Mouse (Mus musculus): ENCODE results near the gene Ccdc88a.

Gene Ccdc88a

GRCm38 (mm10) chr11:29373396-29374273 lies at the start of gene Ccdc88a:
Gene Ccdc88a (plus strand): TSS chr11:29373658.
- DNase-seq, result peak; percentile 88 to 90

GRCm38 (mm10) chr11:29335505-29335904 lies 38.0 kb upstream of the Ccdc88a start:
- DNase-seq, result no peak

- DNase-seq, result no peak
Observed at GRCm38 (mm10) chr11:29341259-29341658, 32.2 kb upstream of the Ccdc88a start.

GRCm38 (mm10) chr11:29344891-29345657 lies 28.4 kb upstream of the Ccdc88a start:
- DNase-seq, result no peak

GRCm38 (mm10) chr11:29345673-29346286 lies 27.7 kb upstream of the Ccdc88a start:
- DNase-seq, result no peak

- no peak for DNase-seq
Observed at GRCm38 (mm10) chr11:29350891-29351290, 22.6 kb upstream of the Ccdc88a start.

GRCm38 (mm10) chr11:29352214-29352613 lies 21.2 kb upstream of the Ccdc88a start:
- DNase-seq, result no peak

GRCm38 (mm10) chr11:29368161-29368560 lies 5.3 kb upstream of the Ccdc88a start:
- no peak for DNase-seq

GRCm38 (mm10) chr11:29373050-29373395 lies 435 bp upstream of the Ccdc88a start:
- DNase-seq, result no peak

- DNase-seq, result no peak
Observed at GRCm38 (mm10) chr11:29374274-29374656, 807 bp downstream of the Ccdc88a start.

GRCm38 (mm10) chr11:29376635-29377034 lies 3.2 kb downstream of the Ccdc88a start:
- DNase-seq, result no peak

- DNase-seq, result no peak
Observed at GRCm38 (mm10) chr11:29378751-29379150, 5.3 kb downstream of the Ccdc88a start.

GRCm38 (mm10) chr11:29383493-29383892 lies 10.0 kb downstream of the Ccdc88a start:
- DNase-seq, result no peak

GRCm38 (mm10) chr11:29384001-29384400 lies 10.5 kb downstream of the Ccdc88a start:
- no peak for DNase-seq

GRCm38 (mm10) chr11:29384617-29385016 lies 11.2 kb downstream of the Ccdc88a start:
- DNase-seq, result no peak

- no peak for DNase-seq
Observed at GRCm38 (mm10) chr11:29389913-29390312, 16.5 kb downstream of the Ccdc88a start.

GRCm38 (mm10) chr11:29395135-29395746 lies 21.8 kb downstream of the Ccdc88a start:
- no peak for DNase-seq

- DNase-seq, result no peak
Observed at GRCm38 (mm10) chr11:29400374-29400773, 26.9 kb downstream of the Ccdc88a start.

- DNase-seq, result no peak
Observed at GRCm38 (mm10) chr11:29406292-29406691, 32.8 kb downstream of the Ccdc88a start.

- no peak for DNase-seq
Observed at GRCm38 (mm10) chr11:29423496-29423895, 50.0 kb downstream of the Ccdc88a start.

- DNase-seq, result no peak
Observed at GRCm38 (mm10) chr11:29428774-29429173, 55.3 kb downstream of the Ccdc88a start.

GRCm38 (mm10) chr11:29431011-29431410 lies 57.6 kb downstream of the Ccdc88a start:
- DNase-seq, result no peak

GRCm38 (mm10) chr11:29448741-29449140 lies 75.3 kb downstream of the Ccdc88a start:
- no peak for DNase-seq
